Mouse (Mus musculus): ENCODE measurements around the gene Tmbim1. TPM values are rescaled to one million over a fixed set of nuclear protein-coding genes. Genes with fewer than 3 reads are reported as not detected.
A peak's percentile ranks its signal among the peaks of the same experiment; 100 is the strongest.
"Not testable (repeated sequence)": the region's sequence is repeated elsewhere in the genome, so short reads cannot be mapped to it uniquely, and the experiment has no call there.

The Tmbim1 gene
- polyA plus RNA-seq (2015; fragmentation: Nextera tagmentation; extraction: Ambion mirVana), result 42.0 and 42.7 TPM in 2 replicates

DNA sequence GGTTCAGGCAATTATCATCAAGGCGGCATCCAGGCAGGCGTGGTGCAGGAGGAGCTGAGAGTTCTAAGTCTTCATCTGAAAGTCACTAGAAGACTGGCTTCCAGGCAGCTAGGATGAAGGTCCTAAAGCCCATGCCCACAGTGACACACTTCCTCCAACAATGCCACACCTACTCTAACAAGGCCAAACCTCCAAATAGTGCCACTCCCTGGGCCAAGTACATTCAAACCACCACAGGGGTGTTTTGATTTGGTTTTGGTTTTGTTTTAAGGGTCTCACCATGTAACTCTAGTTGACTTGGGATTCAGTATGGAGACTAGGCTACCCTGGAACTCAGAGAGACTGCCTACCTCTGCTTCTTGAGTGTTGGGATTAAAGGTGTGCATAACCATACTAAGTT, at the start of gene Tmbim1:
Gene Tmbim1 (minus strand): TSS at position 101 of the 400 bp plus-strand sequence.
- WGBS, result 92% methylated on average over 2 of the region's 2 CpGs

DNA sequence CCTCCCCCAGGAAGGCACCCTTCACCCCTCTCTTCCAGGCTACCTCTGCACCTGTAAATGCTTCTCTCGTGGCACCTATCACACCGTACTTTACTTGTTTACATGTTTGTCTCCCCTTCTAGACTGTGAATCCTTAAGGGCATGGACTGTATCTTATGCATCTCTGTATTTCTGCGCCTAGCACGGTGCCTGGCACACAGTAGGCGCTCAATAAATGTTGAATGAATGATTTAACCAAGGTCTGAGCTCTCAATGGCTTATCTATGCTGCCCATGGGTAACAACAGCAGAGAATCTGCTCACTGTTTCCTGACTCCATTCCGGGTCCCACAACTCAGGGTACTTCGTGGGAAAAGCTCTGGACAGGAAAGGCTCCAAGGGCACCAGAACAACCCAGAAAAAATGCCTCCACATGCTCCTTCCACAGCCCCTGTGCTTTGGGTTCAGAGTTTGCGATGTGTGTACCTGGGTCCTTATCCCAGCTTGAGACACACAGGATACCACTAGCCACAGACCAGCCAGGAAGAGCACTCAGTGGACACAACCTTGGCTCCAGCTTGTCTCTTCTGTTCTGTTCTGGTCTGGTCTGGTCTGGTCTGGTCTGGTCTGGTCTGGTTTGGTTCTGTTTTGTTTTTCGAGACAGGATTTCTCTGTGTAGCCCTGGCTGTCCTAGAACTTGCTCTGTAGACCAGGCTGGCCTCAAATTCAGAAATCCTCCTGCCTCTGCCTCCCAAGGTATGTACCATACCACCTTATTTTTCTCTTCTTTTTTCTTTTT, 48.2 kb upstream of the Tmbim1 start:
- Histone ChIP-seq H3K27ac (replicated peaks) (0 out of 2 replicates have a peak overlapping the region, but pooled peaks have one; percentile 38), H3K9me3 (no peaks in the 10 kb centered on the region), H3K4me1 (peaks cover 9% of the 10 kb centered on the region), H3K4me2 (no peak overlapping the region), H3K9ac (no peak overlapping the region), H3K4me3 (no peak overlapping the region), H3K27me3 (replicated peaks) (no peaks in the 10 kb centered on the region), H3K36me3 (peaks cover 47% of the 10 kb centered on the region)
- WGBS, result 80% methylated on average over 9 of the region's 9 CpGs
- no peak for ATAC-seq (ENCODE audit: extremely low read depth, insufficient number of reproducible peaks, low FRiP score, low TSS enrichment)

More for the DNA sequence above, at the start of gene Tmbim1:
- Histone ChIP-seq H3K27ac (replicated peaks) (peak within 1 kb of the TSS; percentile 88), H3K9ac (peak within 1 kb of the TSS; percentile 88), H3K36me3 (no peaks in the 10 kb centered on the region), H3K27me3 (replicated peaks) (no peaks in the 10 kb centered on the region), H3K4me1 (peaks cover 62% of the 10 kb centered on the region), H3K4me2 (peak within 1 kb of the TSS; percentile 73), H3K4me3 (peak within 1 kb of the TSS; percentile 65), H3K9me3 (no peaks in the 10 kb centered on the region)
- ATAC-seq (ENCODE audit: extremely low read depth, insufficient number of reproducible peaks, low FRiP score, low TSS enrichment), result no peak

DNA sequence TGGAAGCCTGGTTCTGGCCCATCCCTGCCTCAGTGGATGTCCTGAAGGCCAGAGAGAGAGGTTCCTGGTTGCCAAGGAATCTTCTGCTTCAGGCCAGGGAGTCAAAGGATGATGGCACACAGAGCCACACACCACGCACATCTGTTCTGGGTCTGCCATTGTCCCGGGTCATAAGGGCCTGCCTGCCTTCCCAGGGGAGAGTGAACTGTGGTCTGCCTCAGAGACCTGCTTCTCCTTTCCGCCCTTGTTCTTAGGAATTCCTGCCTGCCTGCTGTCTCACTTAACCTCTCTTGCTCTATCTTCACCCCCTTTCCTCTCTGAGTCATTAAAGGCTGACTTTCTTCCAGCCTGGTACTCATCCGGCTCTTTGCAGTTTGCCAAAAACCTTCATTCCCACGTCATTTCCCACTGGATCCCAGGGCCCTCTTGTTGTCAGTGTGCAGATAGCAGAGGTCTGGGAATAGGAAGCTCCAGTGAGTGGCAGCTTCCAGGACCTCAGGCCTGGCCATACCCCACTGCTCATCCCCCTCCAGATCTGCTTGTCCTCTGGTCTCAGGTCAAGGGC, 47.2 kb upstream of the Tmbim1 start:
- peak overlapping the region; percentile 66 for H3K27ac ChIP-seq (replicated peaks)
- H3K9ac ChIP-seq, result no peak overlapping the region
- no peaks in the 10 kb centered on the region for H3K27me3 ChIP-seq (replicated peaks)
- peaks cover 56% of the 10 kb centered on the region for H3K36me3 ChIP-seq
- H3K4me2 ChIP-seq, result no peak overlapping the region
- ATAC-seq (ENCODE audit: extremely low read depth, insufficient number of reproducible peaks, low FRiP score, low TSS enrichment), result no peak
- no peaks in the 10 kb centered on the region for H3K9me3 ChIP-seq
- H3K4me1 ChIP-seq, result peaks cover 9% of the 10 kb centered on the region
- no peak overlapping the region for H3K4me3 ChIP-seq
- 60% methylated on average over 5 of the region's 5 CpGs for WGBS

DNA sequence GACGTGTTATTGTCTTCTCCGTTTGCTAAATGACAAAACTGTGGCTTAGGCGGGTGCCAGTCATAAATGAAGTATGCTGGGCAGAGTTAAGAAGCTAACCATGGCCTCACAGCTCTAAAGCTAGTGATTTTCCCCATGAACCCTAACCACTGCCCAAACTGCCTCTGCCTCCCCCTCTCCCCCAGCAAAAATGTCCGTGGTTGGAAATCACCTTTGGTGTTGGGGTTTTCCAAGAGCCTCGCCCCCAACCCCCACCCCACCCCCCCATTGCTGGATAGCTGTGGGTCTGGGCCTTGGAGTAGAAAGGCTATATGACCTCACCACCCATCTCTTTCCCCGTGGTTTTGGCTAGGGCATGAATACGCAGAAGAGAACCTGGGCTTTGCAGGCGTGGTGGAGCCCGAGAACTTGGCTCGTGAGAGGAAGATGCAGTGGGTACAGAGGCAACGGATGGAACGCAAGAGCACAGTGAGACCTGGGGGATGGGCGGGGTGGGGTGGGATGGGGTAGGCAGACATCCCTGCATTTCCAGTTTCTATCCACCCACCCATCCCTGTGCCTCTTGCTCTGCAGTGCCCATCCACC, 45.9 kb upstream of the Tmbim1 start:
- Histone ChIP-seq H3K27me3 (replicated peaks) (no peaks in the 10 kb centered on the region), H3K4me2 (no peak overlapping the region), H3K9ac (no peak overlapping the region), H3K27ac (replicated peaks) (no peak overlapping the region), H3K36me3 (peaks cover 61% of the 10 kb centered on the region), H3K4me1 (peaks cover 9% of the 10 kb centered on the region), H3K9me3 (no peaks in the 10 kb centered on the region), H3K4me3 (no peak overlapping the region)
- ATAC-seq (ENCODE audit: extremely low read depth, insufficient number of reproducible peaks, low FRiP score, low TSS enrichment), result no peak
- 87% methylated on average over 13 of the region's 13 CpGs for WGBS

DNA sequence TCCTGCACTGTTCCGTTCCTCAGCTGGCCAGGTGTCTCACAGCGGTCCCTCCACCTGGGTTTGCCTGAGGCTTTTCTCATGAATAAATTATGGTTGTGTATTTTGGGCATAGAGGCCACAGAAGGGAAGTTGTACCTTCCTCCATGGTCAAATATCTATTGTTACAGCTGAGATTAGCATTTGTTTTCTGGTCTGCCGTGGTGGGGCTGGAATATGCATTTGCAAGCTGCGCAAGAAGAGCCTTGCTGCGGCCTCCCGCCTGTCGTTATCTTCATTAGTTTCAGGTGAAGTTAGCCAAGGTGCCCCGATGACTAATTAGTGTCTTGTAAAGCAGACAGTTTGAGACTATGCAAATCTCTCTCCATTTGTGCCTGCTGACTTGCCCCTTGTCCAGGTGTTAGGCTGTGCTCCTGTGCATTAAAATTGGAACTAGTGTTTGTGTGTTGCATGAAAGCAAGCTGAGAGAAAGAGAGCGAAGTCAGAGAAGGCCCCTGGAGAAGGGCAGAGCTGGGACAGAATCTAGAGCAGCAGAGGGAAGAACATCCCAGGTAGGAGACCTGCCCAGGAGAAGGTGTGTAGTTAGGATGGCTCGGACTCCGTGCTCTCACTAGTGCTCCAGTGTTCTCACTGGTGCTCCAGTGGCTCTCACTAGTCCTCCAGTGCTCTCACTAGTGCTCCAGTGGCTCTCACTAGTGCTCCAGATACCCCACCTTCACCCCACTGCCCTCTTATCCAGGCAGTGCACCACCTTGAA, 38.9 kb upstream of the Tmbim1 start:
- H3K9ac ChIP-seq, result no peak overlapping the region
- H3K4me2 ChIP-seq, result no peak overlapping the region
- ATAC-seq (ENCODE audit: extremely low read depth, insufficient number of reproducible peaks, low FRiP score, low TSS enrichment), result no peak
- 81% methylated on average over 11 of the region's 11 CpGs for WGBS
- H3K27me3 ChIP-seq (replicated peaks), result no peaks in the 10 kb centered on the region
- H3K27ac ChIP-seq (replicated peaks), result no peak overlapping the region
- 0 out of 2 replicates have a peak, but pooled peaks cover 8% of the 10 kb centered on the region for H3K4me1 ChIP-seq
- no peak overlapping the region for H3K4me3 ChIP-seq
- H3K36me3 ChIP-seq, result peaks cover 19% of the 10 kb centered on the region
- H3K9me3 ChIP-seq, result no peaks in the 10 kb centered on the region

DNA sequence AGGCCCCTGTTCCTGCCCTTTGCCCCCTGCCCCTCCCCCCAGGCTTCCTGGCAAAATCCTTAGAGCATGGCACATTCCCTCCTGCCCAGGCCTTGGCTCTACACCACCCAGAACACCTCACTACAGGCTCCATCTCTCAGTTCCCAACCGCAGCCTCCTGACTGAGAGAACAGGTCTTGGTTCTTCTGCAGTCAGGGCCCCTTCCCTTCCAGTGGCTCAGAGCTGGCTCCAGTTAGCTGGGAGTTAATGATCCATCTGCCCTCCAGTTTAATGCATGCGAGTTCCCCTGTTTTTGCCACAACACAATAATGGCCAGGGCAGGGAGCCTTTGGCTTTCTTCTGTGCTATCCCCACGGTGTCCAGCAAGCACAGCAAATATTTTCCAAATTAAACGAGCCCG, 37.7 kb upstream of the Tmbim1 start:
- Histone ChIP-seq H3K4me2 (no peak overlapping the region), H3K4me3 (no peak overlapping the region), H3K27ac (replicated peaks) (no peak overlapping the region), H3K9ac (peak overlapping the region; percentile 5; the same call in 1 of the 2 replicates), H3K36me3 (peaks cover 9% of the 10 kb centered on the region; the same call in 1 of the 2 replicates), H3K9me3 (no peaks in the 10 kb centered on the region), H3K4me1 (peaks cover 17% of the 10 kb centered on the region), H3K27me3 (replicated peaks) (no peaks in the 10 kb centered on the region)
- WGBS, result 77% methylated on average over 5 of the region's 5 CpGs
- ATAC-seq (ENCODE audit: extremely low read depth, insufficient number of reproducible peaks, low FRiP score, low TSS enrichment), result no peak

DNA sequence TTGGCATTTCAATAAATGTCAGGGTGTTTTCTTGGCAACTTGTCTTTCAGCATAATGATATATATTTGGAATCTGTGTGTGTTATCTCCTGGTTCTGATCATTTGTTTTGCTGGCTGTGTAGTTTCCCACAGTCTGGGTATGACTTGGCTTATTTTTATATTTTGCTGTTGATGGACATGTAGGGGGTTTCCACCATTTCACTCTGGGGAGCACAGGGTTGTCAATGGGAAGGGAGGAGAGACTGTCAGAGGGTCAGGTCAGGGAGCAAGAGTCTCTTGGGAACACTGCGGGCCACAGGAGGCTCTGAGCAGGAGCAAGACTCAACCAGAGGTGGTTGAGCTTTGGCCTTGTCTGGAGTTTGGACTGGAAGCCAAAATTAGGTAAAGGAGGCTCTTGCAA, 36.9 kb upstream of the Tmbim1 start:
- WGBS, result 80% methylated on average over 1 of the region's 1 CpGs
- Histone ChIP-seq H3K27ac (replicated peaks) (no peak overlapping the region), H3K9ac (no peak overlapping the region), H3K27me3 (replicated peaks) (no peaks in the 10 kb centered on the region), H3K4me2 (no peak overlapping the region), H3K4me1 (peaks cover 24% of the 10 kb centered on the region), H3K36me3 (peaks cover 2% of the 10 kb centered on the region; the same call in 1 of the 2 replicates), H3K4me3 (no peak overlapping the region), H3K9me3 (no peaks in the 10 kb centered on the region)
- no peak for ATAC-seq (ENCODE audit: extremely low read depth, insufficient number of reproducible peaks, low FRiP score, low TSS enrichment)

DNA sequence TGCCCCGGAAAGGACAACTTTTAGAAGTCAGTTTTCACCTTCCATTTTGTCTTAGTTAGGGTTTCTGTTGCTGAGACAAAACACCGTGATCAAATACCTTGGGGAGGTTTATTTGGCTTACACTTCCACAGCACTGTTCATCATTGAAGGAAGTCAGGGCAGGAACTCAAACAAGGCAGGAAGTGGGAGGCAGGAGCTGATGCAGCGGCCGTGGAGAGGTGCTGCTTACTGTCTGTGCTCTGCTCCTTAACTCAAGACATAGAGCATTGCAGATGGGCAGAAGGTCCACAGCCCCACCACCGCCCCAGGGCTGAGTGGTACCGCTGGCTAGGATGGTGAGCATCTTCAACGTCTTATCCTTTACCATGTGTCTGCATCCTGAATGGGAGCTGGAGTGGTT, 36.5 kb upstream of the Tmbim1 start:
- no peak overlapping the region for H3K9ac ChIP-seq
- H3K27me3 ChIP-seq (replicated peaks), result no peaks in the 10 kb centered on the region
- H3K4me1 ChIP-seq, result peaks cover 28% of the 10 kb centered on the region
- no peaks in the 10 kb centered on the region for H3K9me3 ChIP-seq
- ATAC-seq (ENCODE audit: extremely low read depth, insufficient number of reproducible peaks, low FRiP score, low TSS enrichment), result no peak
- H3K27ac ChIP-seq (replicated peaks), result no peak overlapping the region
- 80% methylated on average over 7 of the region's 7 CpGs for WGBS
- H3K4me2 ChIP-seq, result no peak overlapping the region
- no peak overlapping the region for H3K4me3 ChIP-seq
- no peaks in the 10 kb centered on the region for H3K36me3 ChIP-seq

DNA sequence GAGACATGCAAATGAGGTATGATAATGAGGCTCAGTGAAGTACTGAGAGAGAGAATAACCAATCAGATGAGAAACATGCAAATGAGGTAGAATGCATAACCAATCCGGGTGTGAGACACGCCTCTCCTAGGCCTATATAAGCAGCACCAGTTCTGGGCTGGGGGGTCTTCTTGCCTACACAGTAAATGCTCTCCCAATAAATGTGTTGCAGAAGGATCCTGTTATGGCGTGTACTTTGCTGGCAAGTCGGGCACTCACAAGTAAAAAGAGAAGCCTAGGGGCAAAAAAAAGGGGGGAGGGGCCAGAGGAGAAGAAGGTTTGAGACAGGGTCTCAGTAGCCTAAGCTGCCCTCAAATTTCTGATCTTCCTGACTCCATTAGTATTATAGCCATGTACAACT, 35.6 kb upstream of the Tmbim1 start:
- not testable (repeated sequence) for H3K4me2 ChIP-seq; H3K27me3 ChIP-seq (replicated peaks); H3K9ac ChIP-seq; H3K9me3 ChIP-seq; H3K4me3 ChIP-seq; ATAC-seq (ENCODE audit: extremely low read depth, insufficient number of reproducible peaks, low FRiP score, low TSS enrichment); H3K36me3 ChIP-seq; H3K27ac ChIP-seq (replicated peaks)
- 86% methylated on average over 4 of the region's 4 CpGs for WGBS
- H3K4me1 ChIP-seq, result peaks cover 31% of the 10 kb centered on the region

DNA sequence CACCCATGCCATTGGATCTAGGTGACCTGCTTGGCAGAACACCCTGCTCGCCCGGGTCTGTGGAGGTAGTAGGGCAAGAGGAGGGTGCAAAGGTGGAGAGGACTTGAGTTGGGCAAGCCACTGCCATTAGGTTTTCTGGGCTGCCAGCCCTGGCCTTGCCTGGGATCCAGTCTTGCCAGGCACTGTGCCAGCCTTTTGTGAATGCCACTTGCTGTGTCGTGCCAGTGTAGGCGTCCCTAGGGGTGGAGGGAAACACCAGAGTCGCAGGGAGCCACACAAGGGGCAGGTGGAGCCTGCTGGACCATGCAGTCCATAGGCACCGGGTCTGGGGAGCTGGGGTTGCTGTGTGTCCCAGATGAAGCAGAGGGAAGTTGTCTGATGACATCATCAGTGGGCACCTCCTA, 34.9 kb upstream of the Tmbim1 start:
- Histone ChIP-seq H3K9ac (no peak overlapping the region), H3K9me3 (no peaks in the 10 kb centered on the region), H3K27ac (replicated peaks) (no peak overlapping the region), H3K4me1 (peaks cover 37% of the 10 kb centered on the region), H3K27me3 (replicated peaks) (no peaks in the 10 kb centered on the region), H3K4me2 (no peak overlapping the region), H3K4me3 (no peak overlapping the region), H3K36me3 (no peaks in the 10 kb centered on the region)
- no peak for ATAC-seq (ENCODE audit: extremely low read depth, insufficient number of reproducible peaks, low FRiP score, low TSS enrichment)
- WGBS, result 94% methylated on average over 6 of the region's 6 CpGs

DNA sequence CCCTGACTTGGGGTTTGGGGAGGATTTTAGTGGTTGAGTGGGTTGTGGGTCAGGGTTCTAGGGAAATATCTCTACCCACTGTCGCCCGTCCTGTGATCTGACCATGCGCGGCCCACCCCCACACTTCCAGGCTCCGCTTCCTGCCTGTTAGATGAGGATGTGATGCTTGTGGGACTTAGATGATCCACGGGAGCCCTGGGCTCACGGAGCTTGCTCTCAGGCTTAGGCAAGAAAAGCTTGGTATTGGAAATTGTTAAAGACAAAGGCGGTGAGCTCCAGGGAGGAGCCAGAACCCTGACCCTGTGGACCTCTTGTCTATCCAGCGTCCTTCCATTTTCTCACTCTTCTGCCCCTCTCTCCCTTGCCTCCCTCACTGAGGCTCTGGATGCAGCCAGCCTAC, 34.5 kb upstream of the Tmbim1 start:
- Histone ChIP-seq H3K27ac (replicated peaks) (no peak overlapping the region), H3K4me3 (no peak overlapping the region), H3K4me2 (no peak overlapping the region), H3K9me3 (no peaks in the 10 kb centered on the region), H3K36me3 (no peaks in the 10 kb centered on the region), H3K9ac (no peak overlapping the region), H3K27me3 (replicated peaks) (no peaks in the 10 kb centered on the region), H3K4me1 (peaks cover 41% of the 10 kb centered on the region)
- WGBS, result 79% methylated on average over 9 of the region's 9 CpGs
- no peak for ATAC-seq (ENCODE audit: extremely low read depth, insufficient number of reproducible peaks, low FRiP score, low TSS enrichment)
